ENCODE assay signal across 8 mouse cellular contexts in the genomic region with DNA sequence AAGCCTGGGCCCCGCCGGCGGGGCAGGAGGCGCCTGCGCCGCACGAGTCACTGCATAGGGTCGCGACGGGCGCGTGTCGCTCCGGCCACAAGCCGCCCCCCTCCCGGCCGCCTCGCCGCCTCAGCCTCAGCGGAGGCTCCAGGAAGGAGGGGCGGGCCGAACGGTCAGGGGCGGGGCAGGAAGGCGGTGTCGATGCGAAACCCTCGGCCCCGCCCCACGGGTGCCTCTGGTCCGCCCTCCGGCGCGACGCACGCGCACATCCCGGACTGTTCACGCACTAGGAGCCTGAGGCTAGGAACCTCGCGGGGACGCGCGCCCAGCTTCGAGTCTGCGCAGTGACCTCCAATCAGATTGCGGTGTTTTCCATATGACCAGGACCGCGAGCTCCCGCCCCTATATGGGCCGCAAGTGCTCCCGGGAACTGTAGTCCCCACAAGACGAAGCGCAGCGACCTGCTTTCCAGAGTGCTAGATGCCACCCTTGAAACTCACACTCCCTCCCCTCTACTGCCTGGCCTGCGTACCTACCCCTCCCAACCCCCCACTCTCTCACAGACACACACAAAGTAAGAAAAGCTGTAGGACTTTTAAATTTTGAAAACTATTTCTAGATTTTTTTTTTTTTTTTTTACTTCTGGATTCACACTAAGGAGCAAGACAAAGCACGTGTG. TPM values are rescaled to one million over a fixed set of nuclear protein-coding genes. Genes with fewer than 3 reads are reported as not detected.
DNase-seq lines count a peak whose midpoint lies in the region; ATAC-seq and TF ChIP-seq lines count a peak whose summit lies in the region.

A gene (minus strand): TSS at position 434 of the 670 bp plus-strand sequence.

- peak within 1 kb of the TSS; percentile 84 for H3K4me2 ChIP-seq in lung, postnatal 0 days (replicated peaks; ENCODE audit: low read depth, low read length)

- H3K27ac ChIP-seq in hindbrain, embryonic 10.5 days = peak within 1 kb of the TSS; percentile 94
- H3K27ac ChIP-seq in lung, postnatal 0 days (ENCODE audit: low read length) = peak within 1 kb of the TSS; percentile 73

- peak; percentile 95 for ATAC-seq in frontal cortex, adult (ENCODE audit: low TSS enrichment)
- peak; percentile 99 for ATAC-seq in lung, postnatal 0 days

- peak; percentile 99 for DNase-seq in MN1 (ENCODE audit: low spot score)
- DNase-seq in cerebellum, adult 9-10 months = peak; percentile 100
- peak; percentile 99 for DNase-seq in hindbrain, embryonic 10.5 days (ENCODE audit: low spot score)
- DNase-seq in layer of hippocampus, adult 9-11 months = peak; percentile 100
- DNase-seq in lung, postnatal 0 days (ENCODE audit: low spot score) = peak; percentile 99
- DNase-seq in ovary, postnatal 14 days (ENCODE audit: low spot score) = peak; percentile 95
- DNase-seq in thymus, postnatal 14 days = peak; percentile 99

- peak within 1 kb of the TSS; percentile 89 for H3K4me3 ChIP-seq in hindbrain, embryonic 10.5 days
- H3K4me3 ChIP-seq in lung, postnatal 0 days (ENCODE audit: low read depth, low read length) = peak within 1 kb of the TSS; percentile 77

- 1% methylated on average over 57 of the region's 57 CpGs for WGBS in hindbrain, embryonic 10.5 days
- whole genome bisulfite sequencing in lung, postnatal 0 days = 6% methylated on average over 54 of the region's 57 CpGs

- H3K9ac ChIP-seq in lung, postnatal 0 days (replicated peaks; ENCODE audit: low read depth) = peak within 1 kb of the TSS; percentile 83

- TF ChIP-seq CTCF in lung, postnatal 0 days (IDR thresholded peaks at IDR 0.05) = no peak

- no peaks in the 10 kb centered on the region for H3K9me3 ChIP-seq in hindbrain, embryonic 10.5 days
- H3K9me3 ChIP-seq in lung, postnatal 0 days (ENCODE audit: low read length) = no peaks in the 10 kb centered on the region

- no peaks in the 10 kb centered on the region for H3K27me3 ChIP-seq in hindbrain, embryonic 10.5 days (ENCODE audit: insufficient read depth, poor library complexity, severe bottlenecking)
- H3K27me3 ChIP-seq in lung, postnatal 0 days (replicated peaks; ENCODE audit: insufficient read depth, low read length) = no peaks in the 10 kb centered on the region

- H3K36me3 ChIP-seq in hindbrain, embryonic 10.5 days = no peaks in the 10 kb centered on the region
- H3K36me3 ChIP-seq in lung, postnatal 0 days (ENCODE audit: insufficient read depth, low read length) = no peaks in the 10 kb centered on the region

- TF ChIP-seq EP300 in lung, postnatal 0 days (IDR thresholded peaks at IDR 0.05) = no peak

- H3K4me1 ChIP-seq in hindbrain, embryonic 10.5 days (replicated peaks) = peaks cover 24% of the 10 kb centered on the region
- H3K4me1 ChIP-seq in lung, postnatal 0 days (ENCODE audit: insufficient read depth, low read depth, low read length) = no peaks in the 10 kb centered on the region

RNA-seq across cellular contexts. Expression of the gene that starts here (rescaled TPM):
- 10.2 and 11.6 TPM in 2 replicates for polyA plus RNA-seq in hindbrain, embryonic 10.5 days (2016; fragmentation: Nextera tagmentation; extraction: Ambion mirVana)
- 9.1 and 9.7 TPM in 2 replicates for polyA plus RNA-seq in lung, postnatal 0 days (2015; fragmentation: Nextera tagmentation; extraction: Ambion mirVana)

Comparison
In these comparisons a context has a peak if more than half of its experiments do, and no peak if none do; other contexts are left out.
1. Peak in every context shown above with its lines: DNase-seq, ATAC-seq, H3K4me3 ChIP-seq and H3K27ac ChIP-seq.